Mouse (Mus musculus) MEL (cell line): Measurements from ENCODE around the gene Rbfox3. TPM values are rescaled to one million over a fixed set of nuclear protein-coding genes. Genes with fewer than 3 reads are reported as not detected.

Source experiments
- DNase-seq: peaks from one replicate; pipeline ENCODE4 v3.0.0; 2011; ENCODE audit warnings: low read depth, low spot score
- H3K27ac ChIP-seq: 2 replicates; pipeline ENCODE4 v1.5.1; 2012; ENCODE audit warnings: low read depth, mild to moderate bottlenecking, control low read depth, low read length, moderate library complexity; ENCODE audit not compliant: control insufficient read depth
- H3K27me3 ChIP-seq, 2 experiments: fragments of 150-350 bp in 1 of 2; sonication (generic) in 1 of 2; 2 replicates each; pipeline ENCODE4 v1.6.1; 2012; ENCODE audit warnings: low read length in 2 of 2, mild to moderate bottlenecking in 2 of 2, improper control_type of control experiment in 1 of 2, moderate library complexity in 1 of 2; ENCODE audit not compliant: insufficient read depth in 2 of 2, control insufficient read depth in 1 of 2
- H3K36me3 ChIP-seq, 2 experiments: 2 replicates each; pipeline ENCODE4 v1.6.1; 2012 to 2014; ENCODE audit warnings: low read length in 2 of 2, improper control_type of control experiment in 1 of 2, inconsistent platforms in 1 of 2, mild to moderate bottlenecking in 1 of 2; ENCODE audit not compliant: insufficient read depth in 2 of 2, control insufficient read depth in 1 of 2
- H3K4me1 ChIP-seq, 2 experiments: fragments of 150-350 bp in 1 of 2; sonication (generic) in 1 of 2; 2 replicates each; pipeline ENCODE4 v1.6.1; 2012; ENCODE audit warnings: low read length in 2 of 2, improper control_type of control experiment in 1 of 2, mild to moderate bottlenecking in 1 of 2; ENCODE audit not compliant: insufficient read depth in 2 of 2, control insufficient read depth in 1 of 2
- H3K4me3 ChIP-seq, 2 experiments: fragments of 150-350 bp in 1 of 2; sonication (generic) in 1 of 2; 2 replicates each; pipeline ENCODE4 v1.5.1; 2012; ENCODE audit warnings: low read depth in 2 of 2, low read length in 2 of 2, mild to moderate bottlenecking in 2 of 2, moderate library complexity in 2 of 2, control low read depth in 1 of 2, improper control_type of control experiment in 1 of 2; ENCODE audit not compliant: control insufficient read depth in 1 of 2, insufficient read depth in 1 of 2
- H3K79me2 ChIP-seq: 2 replicates; pipeline ENCODE4 v1.6.1; 2012; ENCODE audit warnings: mild to moderate bottlenecking, low read length, moderate library complexity; ENCODE audit not compliant: control insufficient read depth, poor library complexity, insufficient read depth
- H3K9ac ChIP-seq: 2 replicates; pipeline ENCODE4 v1.6.1; 2012; ENCODE audit warnings: low read depth, mild to moderate bottlenecking, control low read depth, low read length, moderate library complexity; ENCODE audit not compliant: control insufficient read depth, poor library complexity, severe bottlenecking
- H3K9me3 ChIP-seq: fragments of 150-350 bp; sonication (generic); replicated peaks from 2 replicates; pipeline ENCODE4 v1.6.1; 2012; ENCODE audit warnings: mild to moderate bottlenecking, low read length, improper control_type of control experiment, moderate library complexity; ENCODE audit not compliant: insufficient read depth
- CHD1 ChIP-seq: IDR thresholded peaks from 2 replicates; pipeline ENCODE4 v1.6.1; 2012; ENCODE audit warnings: low read depth, mild to moderate bottlenecking, inconsistent platforms, low read length, improper control_type of control experiment
- CHD2 ChIP-seq: IDR thresholded peaks from 2 replicates; pipeline ENCODE4 v1.6.1; 2011; ENCODE audit warnings: low read length, improper control_type of control experiment
- CTCF ChIP-seq, 3 experiments: IDR thresholded peaks in 2 of 3; conservative IDR thresholded peaks in 1 of 3; 2 replicates each; pipeline ENCODE4 v1.5.1; 2011 to 2012; ENCODE audit warnings: low read length in 3 of 3, low read depth in 2 of 3, mild to moderate bottlenecking in 2 of 3, improper control_type of control experiment in 1 of 3, inconsistent platforms in 1 of 3, mixed read lengths in 1 of 3, moderate library complexity in 1 of 3; ENCODE audit not compliant: control insufficient read depth in 1 of 3, insufficient read depth in 1 of 3, poor library complexity in 1 of 3, severe bottlenecking in 1 of 3
- E2F4 ChIP-seq: IDR thresholded peaks from 2 replicates; pipeline ENCODE4 v1.6.1; 2011; ENCODE audit warnings: low read depth, low read length, improper control_type of control experiment, borderline replicate concordance
- ELF1 ChIP-seq: IDR thresholded peaks from 2 replicates; pipeline ENCODE4 v1.6.1; 2014; ENCODE audit warnings: low read depth, mild to moderate bottlenecking, inconsistent platforms, low read length, improper control_type of control experiment, moderate library complexity
- EP300 ChIP-seq, 2 experiments: IDR thresholded peaks; 2 replicates each; pipeline ENCODE4 v1.6.1; 2011; ENCODE audit warnings: improper control_type of control experiment in 2 of 2, low read length in 2 of 2, low read depth in 1 of 2, mild to moderate bottlenecking in 1 of 2
- ETS1 ChIP-seq: IDR thresholded peaks from 2 replicates; pipeline ENCODE4 v1.6.1; 2012; ENCODE audit warnings: low read depth, mild to moderate bottlenecking, inconsistent platforms, low read length, improper control_type of control experiment, moderate library complexity
- GABPA ChIP-seq: IDR thresholded peaks from 2 replicates; pipeline ENCODE4 v1.6.1; 2012; ENCODE audit warnings: low read depth, mild to moderate bottlenecking, inconsistent platforms, low read length, improper control_type of control experiment, moderate library complexity
- GATA1 ChIP-seq: IDR thresholded peaks from 2 replicates; pipeline ENCODE4 v1.6.1; 2011; ENCODE audit warnings: low read depth, low read length, improper control_type of control experiment
- HCFC1 ChIP-seq: IDR thresholded peaks from 2 replicates; pipeline ENCODE4 v1.6.1; 2012; ENCODE audit warnings: low read depth, mild to moderate bottlenecking, inconsistent platforms, low read length, improper control_type of control experiment, moderate library complexity
- JUND ChIP-seq: IDR thresholded peaks from 2 replicates; pipeline ENCODE4 v1.6.1; 2011; ENCODE audit warnings: low read depth, mild to moderate bottlenecking, improper control_type of control experiment, low read length
- KAT2A ChIP-seq: conservative IDR thresholded peaks from 2 replicates; pipeline ENCODE4 v1.6.1; 2012; ENCODE audit warnings: low read depth, low read length, improper control_type of control experiment, inconsistent platforms
- MAFK ChIP-seq: IDR thresholded peaks from 2 replicates; pipeline ENCODE4 v1.6.1; 2011; ENCODE audit warnings: low read depth, mild to moderate bottlenecking, low read length, improper control_type of control experiment, borderline replicate concordance
- MAX ChIP-seq: IDR thresholded peaks from 2 replicates; pipeline ENCODE4 v1.6.1; 2011; ENCODE audit warnings: low read length, improper control_type of control experiment
- MEF2A ChIP-seq: IDR thresholded peaks from 2 replicates; pipeline ENCODE4 v1.6.1; 2014; ENCODE audit warnings: low read depth, mild to moderate bottlenecking, inconsistent platforms, low read length, improper control_type of control experiment; ENCODE audit not compliant: poor library complexity, insufficient replicate concordance, severe bottlenecking; ENCODE audit errors: extremely low read depth
- MXI1 ChIP-seq: IDR thresholded peaks from 2 replicates; pipeline ENCODE4 v1.6.1; 2011; ENCODE audit warnings: mild to moderate bottlenecking, low read depth, low read length, improper control_type of control experiment
- MYB ChIP-seq: IDR thresholded peaks from 2 replicates; pipeline ENCODE4 v1.6.1; 2011; ENCODE audit warnings: mild to moderate bottlenecking, low read depth, low read length, improper control_type of control experiment
- MYC ChIP-seq: IDR thresholded peaks from 2 replicates; pipeline ENCODE4 v1.6.1; 2011; ENCODE audit warnings: low read depth, mild to moderate bottlenecking, low read length, improper control_type of control experiment, moderate library complexity
- NELFE ChIP-seq: IDR thresholded peaks from 2 replicates; pipeline ENCODE4 v1.6.1; 2011; ENCODE audit warnings: low read depth, low read length, improper control_type of control experiment
- NRF1 ChIP-seq: IDR thresholded peaks from 2 replicates; pipeline ENCODE4 v1.6.1; 2014; ENCODE audit warnings: low read depth, mild to moderate bottlenecking, inconsistent platforms, low read length, improper control_type of control experiment, moderate library complexity; ENCODE audit not compliant: poor library complexity, insufficient read depth, severe bottlenecking
- RAD21 ChIP-seq: IDR thresholded peaks from 2 replicates; pipeline ENCODE4 v1.6.1; 2011; ENCODE audit warnings: mild to moderate bottlenecking, low read depth, low read length, improper control_type of control experiment
- RCOR1 ChIP-seq: IDR thresholded peaks from 2 replicates; pipeline ENCODE4 v1.6.1; 2012; ENCODE audit warnings: low read depth, mild to moderate bottlenecking, inconsistent platforms, low read length, improper control_type of control experiment
- SIN3A ChIP-seq: IDR thresholded peaks from 2 replicates; pipeline ENCODE4 v1.6.1; 2012; ENCODE audit warnings: low read length, improper control_type of control experiment, inconsistent platforms
- SMC3 ChIP-seq: IDR thresholded peaks from 2 replicates; pipeline ENCODE4 v1.6.1; 2011; ENCODE audit warnings: low read depth, low read length, improper control_type of control experiment
- TBP ChIP-seq: IDR thresholded peaks from 2 replicates; pipeline ENCODE4 v1.8.0; 2011; ENCODE audit warnings: low read depth, low read length, improper control_type of control experiment
- TCF12 ChIP-seq: IDR thresholded peaks from 2 replicates; pipeline ENCODE4 v1.6.1; 2014; ENCODE audit warnings: low read depth, mild to moderate bottlenecking, inconsistent platforms, low read length, improper control_type of control experiment, moderate library complexity
- UBTF ChIP-seq: IDR thresholded peaks from 2 replicates; pipeline ENCODE4 v1.6.1; 2012; ENCODE audit warnings: low read depth, mild to moderate bottlenecking, inconsistent platforms, low read length, improper control_type of control experiment, moderate library complexity, borderline replicate concordance; ENCODE audit not compliant: insufficient read depth
- USF1 ChIP-seq: IDR thresholded peaks from 2 replicates; pipeline ENCODE4 v1.6.1; 2014; ENCODE audit warnings: low read depth, mild to moderate bottlenecking, inconsistent platforms, low read length, improper control_type of control experiment, moderate library complexity
- polyA plus RNA-seq, 2 experiments: library from polyadenylated mRNA; stranded (reverse) in 1 of 2; unstranded in 1 of 2; fragments of >175 nt in 1 of 2; fragments of >200 nt in 1 of 2; gene quantifications; 2 replicates each; pipeline versions ENCODE4 v1.2.1 to v1.2.4; 2012; ENCODE audit warnings: low replicate concordance in 2 of 2, low read depth in 1 of 2; ENCODE audit not compliant: insufficient read length in 2 of 2, insufficient read depth in 1 of 2, missing spikeins in 1 of 2
- total RNA-seq: library from RNA; depleted of rRNA; stranded (reverse); fragments of 300-350 nt; gene quantifications from 2 replicates; pipeline ENCODE4 v1.2.3, GENCODE M21; 2012

Rbfox3 gene
- total and polyA plus RNA-seq, 3 experiments, result not detected

DNA sequence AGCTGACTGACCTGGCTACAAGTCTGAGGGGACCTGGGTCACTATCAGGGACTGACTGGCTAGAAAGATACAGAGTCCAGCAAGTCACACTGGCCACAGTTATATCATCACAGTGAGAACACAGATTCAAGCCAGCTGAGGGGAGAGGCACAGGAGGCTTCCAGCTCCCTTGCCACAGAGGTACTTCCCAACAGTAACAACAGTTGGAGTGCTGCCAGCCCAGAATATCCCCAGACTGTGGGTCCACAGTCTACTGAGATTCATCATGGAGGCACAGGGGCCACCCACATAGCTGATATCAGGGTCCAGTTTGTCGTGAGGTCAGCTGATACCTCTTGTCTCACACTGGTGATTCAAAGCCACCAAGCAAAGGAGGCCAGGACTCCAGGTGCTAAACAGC, 23.5 kb upstream of the Rbfox3 start:
- DNase-seq, result no peak
- Histone ChIP-seq H3K4me1 (no peaks in the 10 kb centered on the region), H3K79me2 (no peaks in the 10 kb centered on the region), H3K27ac (no peak overlapping the region), H3K36me3 (no peaks in the 10 kb centered on the region), H3K27me3 (no peaks in the 10 kb centered on the region), H3K9me3 (peaks cover 3% of the 10 kb centered on the region; the same call in 1 of the 2 replicates), H3K4me3 (no peak overlapping the region), H3K9ac (no peak overlapping the region)
- TF ChIP-seq RAD21 (no peak), SIN3A (no peak), MXI1 (no peak), TCF12 (no peak), EP300 (IDR thresholded peaks at IDR 0.05; ENCODE audit: low read depth in 1 of 2, low read length in 2 of 2) (no peak), SMC3 (no peak), MYB (no peak), TBP (no peak), E2F4 (no peak), GATA1 (no peak), HCFC1 (no peak), MAFK (no peak), ELF1 (no peak), MAX (no peak), JUND (no peak), CTCF (IDR thresholded peaks at IDR 0.05 in 2 of 3, conservative IDR thresholded peaks at IDR 0.05 in 1 of 3; ENCODE audit: control insufficient read depth in 1 of 3, insufficient read depth in 1 of 3, low read depth in 2 of 3, low read length in 3 of 3, poor library complexity in 1 of 3, severe bottlenecking in 1 of 3) (no peak), USF1 (no peak), NRF1 (no peak), UBTF (no peak), GABPA (no peak)

DNA sequence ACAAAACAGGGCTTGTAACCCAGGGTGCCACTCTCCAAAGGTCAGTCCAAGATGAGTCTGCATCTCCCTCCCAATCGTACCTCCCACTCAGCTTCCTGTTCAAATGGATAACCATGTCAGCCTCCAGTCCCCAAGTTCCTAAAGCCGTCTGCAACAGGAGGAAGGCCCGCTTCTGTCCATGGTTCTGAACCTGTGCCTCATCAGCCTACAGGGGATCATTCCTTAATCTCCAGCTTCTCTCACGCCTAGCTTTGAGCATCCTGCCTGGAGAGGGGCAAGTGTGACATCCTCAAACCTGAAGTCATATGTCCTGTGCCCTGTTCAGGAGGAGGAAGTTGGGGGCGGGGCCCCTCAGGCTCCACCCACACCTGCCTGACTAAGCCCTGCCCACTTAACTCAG, 15.7 kb upstream of the Rbfox3 start:
- Histone ChIP-seq H3K27me3 (no peaks in the 10 kb centered on the region), H3K27ac (no peak overlapping the region), H3K9me3 (peaks cover 3% of the 10 kb centered on the region; the same call in 1 of the 2 replicates), H3K4me1 (no peaks in the 10 kb centered on the region), H3K79me2 (no peaks in the 10 kb centered on the region), H3K4me3 (no peak overlapping the region), H3K9ac (no peak overlapping the region), H3K36me3 (no peaks in the 10 kb centered on the region)
- DNase-seq, result peak; percentile 21
- TF ChIP-seq CHD2, result no peak
- no peak for TF ChIP-seq UBTF
- TF ChIP-seq CHD1, result no peak
- TF ChIP-seq USF1, result no peak
- TF ChIP-seq EP300 (IDR thresholded peaks at IDR 0.05; ENCODE audit: low read depth in 1 of 2, low read length in 2 of 2), result no peak
- TF ChIP-seq ETS1, result no peak
- no peak for TF ChIP-seq MXI1
- no peak for TF ChIP-seq NRF1
- no peak for TF ChIP-seq RCOR1
- TF ChIP-seq KAT2A, result no peak
- no peak for TF ChIP-seq MYC
- TF ChIP-seq MAX, result no peak
- TF ChIP-seq GABPA, result no peak
- TF ChIP-seq MEF2A, result no peak
- TF ChIP-seq SMC3, result no peak
- TF ChIP-seq MAFK, result no peak
- TF ChIP-seq TCF12, result no peak
- no peak for TF ChIP-seq NELFE
